Mouse (Mus musculus): ENCODE measurements around the gene Atp6v0b.

Gene Atp6v0b

DNA sequence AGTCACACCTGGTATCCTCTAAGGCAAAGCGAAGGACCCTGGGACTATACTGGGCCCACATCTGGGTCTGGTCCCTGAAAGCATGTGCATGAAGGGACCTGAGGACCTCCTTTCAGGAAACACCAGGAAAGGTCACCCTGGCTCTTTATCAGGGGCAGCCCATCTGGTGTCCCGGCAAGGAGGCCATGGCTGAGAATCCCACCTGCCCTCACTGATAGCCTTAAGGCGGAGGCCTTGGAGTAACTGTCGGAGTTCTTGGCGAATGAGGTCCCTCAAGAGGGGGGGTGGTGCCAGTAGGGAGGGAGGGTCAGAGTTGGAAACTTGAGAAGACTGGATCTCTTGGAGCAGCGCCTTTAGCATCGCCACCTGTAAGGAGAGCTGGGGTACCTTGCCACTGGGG, 15.3 kb downstream of the Atp6v0b start:
- DNase-seq (ENCODE audit: low spot score): no peak

- DNase-seq (ENCODE audit: low spot score): no peak
Measured at GRCm38 (mm10) chr4:117870437-117870836, 16.7 kb downstream of the Atp6v0b start.

DNA sequence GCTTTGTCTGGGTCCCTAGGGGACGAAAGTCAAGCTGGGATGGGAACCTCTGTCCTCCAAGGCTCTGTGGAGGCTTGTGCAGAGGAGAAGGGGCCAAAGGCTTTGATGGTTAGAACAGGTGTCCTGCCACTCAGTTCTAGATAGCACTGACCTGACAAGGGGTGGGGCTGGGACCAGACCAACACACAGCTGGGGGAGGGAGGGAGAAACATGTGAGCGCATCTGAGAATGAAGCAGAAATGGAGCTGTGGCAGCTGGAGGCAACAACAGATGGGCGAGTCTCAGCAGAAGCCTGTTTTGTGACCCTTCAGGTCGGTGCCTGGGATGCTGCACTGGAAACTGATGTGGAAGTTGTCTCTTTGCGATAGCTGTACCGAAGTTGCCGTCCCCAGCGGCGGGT, 17.8 kb downstream of the Atp6v0b start:
- DNase-seq (ENCODE audit: low spot score): no peak

DNA sequence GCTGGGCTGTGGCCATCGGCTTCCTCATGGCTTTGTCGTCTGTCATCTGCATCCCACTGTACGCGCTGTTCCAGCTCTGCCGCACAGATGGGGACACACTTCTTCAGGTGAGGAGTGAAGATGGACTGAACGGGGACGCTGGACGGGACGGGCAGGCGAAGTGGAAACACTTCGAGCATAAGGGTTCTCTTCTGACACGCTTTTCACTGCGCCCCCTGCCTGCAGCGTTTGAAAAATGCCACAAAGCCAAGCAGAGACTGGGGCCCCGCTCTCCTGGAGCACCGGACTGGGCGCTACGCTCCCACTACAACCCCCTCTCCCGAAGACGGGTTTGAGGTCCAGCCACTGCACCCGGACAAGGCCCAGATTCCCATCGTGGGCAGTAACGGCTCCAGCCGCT, 19.3 kb downstream of the Atp6v0b start:
- DNase-seq (ENCODE audit: low spot score): peak; percentile 49

- DNase-seq (ENCODE audit: low spot score): no peak
Measured at GRCm38 (mm10) chr4:117867000-117867399, 20.1 kb downstream of the Atp6v0b start.

- DNase-seq (ENCODE audit: low spot score): peak; percentile 87
Measured at GRCm38 (mm10) chr4:117866083-117866482, 21.1 kb downstream of the Atp6v0b start.

- no peak for DNase-seq (ENCODE audit: low spot score)
Measured at GRCm38 (mm10) chr4:117862823-117863222, 24.3 kb downstream of the Atp6v0b start.

DNA sequence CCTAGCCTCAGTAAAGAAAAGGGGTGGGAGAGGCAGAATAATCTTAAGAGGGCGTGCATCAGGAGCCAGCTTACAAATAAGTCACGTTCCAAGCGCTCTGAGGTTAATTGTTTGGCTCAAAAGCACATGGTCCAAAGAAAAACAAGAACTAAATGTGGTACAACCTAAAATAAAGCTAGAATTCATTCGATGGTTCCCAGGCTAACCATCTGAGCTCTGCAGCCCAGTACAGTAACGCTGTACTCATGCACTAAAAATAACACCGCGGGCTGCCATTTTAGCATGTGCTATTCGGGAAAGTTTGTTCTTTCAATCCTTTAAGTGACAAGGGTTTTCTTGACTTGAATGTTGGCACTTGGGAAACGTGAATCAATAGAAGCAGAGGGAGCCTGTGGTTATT, 26.6 kb downstream of the Atp6v0b start:
- DNase-seq (ENCODE audit: low spot score): no peak

DNA sequence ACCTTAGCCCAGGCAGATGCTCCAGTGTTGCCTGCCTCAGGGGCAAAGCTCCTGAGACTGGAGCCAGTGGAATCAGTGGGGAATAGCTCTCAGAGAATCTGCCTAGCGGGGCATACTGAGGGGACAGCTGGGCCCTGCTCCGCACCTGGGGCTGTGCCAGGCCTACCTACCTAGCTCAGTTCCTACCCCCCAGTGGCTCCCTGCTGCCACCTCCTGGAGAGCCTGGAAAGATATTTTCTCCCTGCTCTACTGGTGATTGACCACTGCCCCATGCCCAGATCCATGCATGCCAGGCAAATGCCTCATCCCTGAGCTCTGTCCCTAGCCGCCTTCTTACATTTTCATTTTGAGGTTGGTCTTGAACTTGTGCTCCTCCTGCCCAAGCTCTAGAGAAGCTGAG, 28.3 kb downstream of the Atp6v0b start:
- DNase-seq (ENCODE audit: low spot score): peak; percentile 68

DNA sequence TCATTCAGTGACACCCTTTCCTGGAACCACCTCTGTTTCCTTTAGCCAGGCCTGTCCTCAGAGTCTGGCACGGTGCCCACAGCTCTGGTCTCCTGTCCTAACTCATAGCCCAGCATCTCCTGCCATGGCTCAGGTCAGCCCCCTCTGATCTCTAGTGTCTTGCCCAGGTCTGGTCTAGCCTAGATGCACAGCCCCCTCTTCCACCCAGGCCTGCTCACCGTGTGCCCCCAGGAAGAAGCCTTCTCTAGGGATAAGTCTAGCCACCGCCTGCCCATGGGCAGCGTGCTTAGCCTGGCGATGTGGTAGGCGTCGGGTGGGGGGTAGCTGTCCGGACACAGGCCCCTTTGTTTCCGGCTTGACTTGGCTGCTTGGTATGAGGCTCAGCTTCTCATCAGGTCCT, 32.0 kb downstream of the Atp6v0b start:
- no peak for DNase-seq (ENCODE audit: low spot score)

- no peak for DNase-seq (ENCODE audit: low spot score)
Measured at GRCm38 (mm10) chr4:117852152-117852868, 34.8 kb downstream of the Atp6v0b start.

GRCm38 (mm10) chr4:117850871-117851270, 36.3 kb downstream of the Atp6v0b start:
- no peak for DNase-seq (ENCODE audit: low spot score)

- DNase-seq (ENCODE audit: low spot score): no peak
Measured at GRCm38 (mm10) chr4:117850176-117850575, 37.0 kb downstream of the Atp6v0b start.

GRCm38 (mm10) chr4:117849506-117849905, 37.6 kb downstream of the Atp6v0b start:
- DNase-seq (ENCODE audit: low spot score): no peak

- no peak for DNase-seq (ENCODE audit: low spot score)
Measured at GRCm38 (mm10) chr4:117849063-117849462, 38.1 kb downstream of the Atp6v0b start.

DNA sequence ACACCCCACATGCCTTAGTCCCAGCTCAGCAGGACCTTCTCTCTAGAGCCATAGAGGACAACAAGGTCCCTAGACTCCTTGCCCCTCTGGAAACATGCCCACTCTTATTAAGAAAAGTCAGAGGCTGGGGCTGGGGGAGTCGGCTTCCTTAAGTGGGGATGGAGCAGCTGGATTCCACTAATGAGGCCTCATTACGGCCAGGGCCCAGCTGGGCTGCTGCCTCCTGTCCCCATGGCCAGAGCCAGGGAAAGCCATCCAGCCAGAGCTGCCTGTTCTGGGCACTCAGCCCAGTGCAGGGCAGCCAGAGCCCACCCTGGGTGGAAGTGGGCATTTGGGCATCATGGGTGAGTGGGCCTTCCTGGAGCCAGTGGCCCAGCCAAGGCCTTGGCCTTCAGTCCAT, 40.1 kb downstream of the Atp6v0b start:
- DNase-seq (ENCODE audit: low spot score): no peak

- DNase-seq (ENCODE audit: low spot score): no peak
Measured at GRCm38 (mm10) chr4:117846261-117846660, 40.9 kb downstream of the Atp6v0b start.

GRCm38 (mm10) chr4:117845316-117845715, 41.8 kb downstream of the Atp6v0b start:
- DNase-seq (ENCODE audit: low spot score): no peak

DNA sequence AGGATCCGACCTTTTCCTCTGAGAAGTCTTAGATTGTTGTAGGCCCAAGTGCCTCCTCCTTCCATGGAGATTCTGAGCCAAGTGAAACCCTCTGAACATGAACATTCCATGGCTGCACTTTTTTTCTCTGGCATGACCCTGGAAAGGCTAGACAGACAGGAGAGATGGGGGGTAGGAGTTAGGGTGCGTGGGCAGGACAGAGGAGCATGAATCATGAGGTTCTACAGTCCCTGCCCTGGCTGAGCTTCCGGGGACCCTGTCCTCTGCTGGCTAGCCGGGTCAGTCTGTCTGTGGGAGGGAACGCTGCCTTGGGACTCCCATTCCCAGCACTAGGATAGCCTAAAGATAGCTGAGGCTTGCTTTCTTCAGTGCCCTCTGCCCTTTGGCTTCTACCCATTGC, 42.7 kb downstream of the Atp6v0b start:
- DNase-seq (ENCODE audit: low spot score): no peak

- DNase-seq (ENCODE audit: low spot score): no peak
Measured at GRCm38 (mm10) chr4:117843101-117843500, 44.0 kb downstream of the Atp6v0b start.

DNA sequence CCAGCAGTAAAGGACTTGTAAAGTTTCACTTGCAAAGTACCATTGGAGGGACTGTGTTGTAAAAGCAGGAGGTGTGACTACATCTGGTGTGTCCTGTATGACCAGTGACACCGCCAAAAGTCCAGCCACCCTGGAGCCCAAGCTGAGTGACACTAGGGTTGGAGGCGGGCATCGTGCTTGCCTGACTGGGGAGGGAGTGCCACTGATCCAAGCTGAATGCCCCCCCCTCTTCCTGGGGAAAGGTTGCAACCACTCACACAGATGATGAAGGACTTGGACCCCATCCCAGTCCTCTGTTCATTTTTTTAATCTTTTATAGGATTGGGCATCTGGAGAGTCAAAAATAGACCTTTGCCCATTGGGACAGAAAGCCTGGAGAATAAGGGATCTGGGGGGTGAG, 45.6 kb downstream of the Atp6v0b start:
- DNase-seq (ENCODE audit: low spot score): no peak

GRCm38 (mm10) chr4:117840821-117841220, 46.3 kb downstream of the Atp6v0b start:
- peak; percentile 75 for DNase-seq (ENCODE audit: low spot score)

- no peak for DNase-seq (ENCODE audit: low spot score)
Measured at GRCm38 (mm10) chr4:117839366-117839765, 47.8 kb downstream of the Atp6v0b start.

DNA sequence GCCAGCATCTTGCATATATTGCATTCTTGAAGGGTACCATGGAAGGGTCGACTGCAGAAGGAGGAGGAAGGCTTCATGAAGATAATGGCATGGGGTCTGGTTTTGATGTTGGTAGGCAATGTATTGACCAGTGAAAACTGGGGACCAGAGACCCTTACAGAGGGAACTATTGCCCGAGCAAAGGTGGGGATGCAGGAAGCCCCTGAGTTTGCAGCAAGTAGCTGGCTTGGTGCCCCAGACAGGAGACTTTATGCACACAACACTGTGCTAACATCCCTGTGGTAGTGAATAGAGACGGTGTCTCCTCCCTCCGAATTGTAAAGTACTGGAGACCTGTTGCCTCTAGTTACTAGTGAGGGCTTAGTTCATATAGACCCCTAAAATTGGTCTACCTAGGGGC, 49.9 kb downstream of the Atp6v0b start:
- no peak for DNase-seq (ENCODE audit: low spot score)

Measured in lung, postnatal 25 days (tissue).